Mouse (Mus musculus): ENCODE measurements around the gene Fblim1.

Gene Fblim1

DNA sequence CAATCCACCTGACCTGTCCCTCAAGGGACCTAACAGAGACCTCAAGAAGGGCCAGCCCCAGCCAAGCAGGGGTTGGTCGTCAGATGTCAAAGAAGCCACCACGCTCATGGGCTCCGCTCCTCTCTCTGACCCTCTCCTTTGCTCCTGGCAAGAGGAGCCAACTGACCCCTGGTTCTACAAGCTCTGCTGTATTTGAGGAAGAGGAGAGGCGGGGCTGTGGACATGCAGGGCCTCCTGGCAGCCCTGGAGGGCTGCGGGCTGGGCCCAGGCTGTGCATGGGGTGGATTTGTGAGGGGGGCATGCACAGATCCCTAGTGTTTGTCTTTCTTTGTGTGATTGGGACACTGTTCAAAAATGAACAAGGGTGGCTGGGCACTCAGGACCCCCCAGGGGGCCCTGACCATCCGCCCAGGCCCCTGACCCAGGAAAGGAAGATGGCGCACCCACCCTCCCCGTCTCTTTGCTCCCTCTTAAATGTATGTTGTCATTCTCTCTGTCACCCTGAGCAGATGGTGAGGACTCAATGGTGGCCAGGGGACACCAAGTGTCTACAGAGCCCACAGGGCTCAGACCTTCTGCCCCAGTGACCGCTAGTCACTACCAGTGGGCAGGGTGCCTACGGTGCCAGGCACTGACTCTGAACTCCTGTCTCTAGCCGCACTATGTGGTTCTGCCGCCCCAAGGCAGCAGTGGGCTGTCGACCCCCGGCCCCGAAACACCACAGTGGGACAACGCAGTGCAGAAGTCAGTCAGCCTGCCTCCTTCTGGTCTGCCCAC, 20.1 kb upstream of the Fblim1 start:
- DNase-seq (ENCODE audit: extremely low spot score, low read depth, low spot score) = no peak

DNA sequence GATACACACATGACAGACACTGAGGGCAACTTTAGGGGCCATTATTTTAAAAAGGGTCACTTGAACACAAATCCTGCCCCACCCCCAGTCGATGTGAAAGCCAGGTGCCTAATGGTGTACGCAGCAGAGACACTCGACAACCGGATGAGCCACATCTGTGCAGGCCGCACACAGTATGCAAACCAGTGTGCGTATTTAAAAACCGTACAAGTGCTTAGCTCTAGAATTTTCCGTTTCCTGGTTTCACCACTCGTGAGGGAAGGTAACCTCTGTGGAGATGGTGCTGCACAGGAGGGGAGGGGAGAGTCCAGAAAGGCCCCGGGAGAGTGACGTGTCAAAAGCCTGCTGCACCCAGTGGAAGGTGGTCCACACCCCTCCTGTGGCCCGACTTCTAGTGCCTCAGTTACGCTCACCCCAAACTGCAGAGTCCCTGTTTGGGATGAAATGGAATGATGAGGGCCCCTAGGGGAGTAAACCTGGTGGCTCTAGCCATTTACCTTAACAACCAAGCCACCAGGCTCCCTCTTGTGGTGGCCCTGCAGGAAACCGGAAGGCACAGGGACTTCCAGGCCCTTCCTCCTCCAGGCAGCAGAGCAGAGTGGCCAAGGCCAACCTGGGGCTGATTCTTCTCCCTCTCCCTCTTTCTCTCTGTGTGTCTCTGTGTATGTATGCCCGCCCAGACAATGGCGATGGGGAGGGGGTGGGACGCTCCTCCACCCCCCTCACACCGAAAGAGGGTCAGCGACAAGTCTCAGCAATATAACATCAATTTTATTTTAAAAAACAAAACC, 19.3 kb upstream of the Fblim1 start:
- no peak for DNase-seq (ENCODE audit: extremely low spot score, low read depth, low spot score)

DNA sequence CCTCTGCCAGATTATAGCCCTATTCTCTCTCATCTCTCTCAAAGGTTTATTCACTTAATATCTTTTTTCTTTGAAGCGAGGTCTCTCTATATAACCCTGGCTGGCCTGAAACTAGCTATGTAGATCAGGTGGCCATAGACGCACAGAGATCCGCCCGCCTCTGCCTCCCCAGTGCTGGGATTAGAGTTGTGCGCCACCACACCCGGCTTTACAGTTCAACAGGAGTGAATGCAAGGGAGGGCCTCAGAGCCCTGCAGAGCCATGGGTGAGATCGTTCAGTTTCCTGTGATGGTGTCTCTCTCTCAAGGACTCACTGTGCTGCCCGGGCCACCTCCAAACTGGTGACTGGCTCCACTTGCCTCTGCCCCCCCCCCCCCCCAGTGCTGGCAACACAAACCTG, 18.2 kb upstream of the Fblim1 start:
- DNase-seq (ENCODE audit: extremely low spot score, low read depth, low spot score) = no peak

DNA sequence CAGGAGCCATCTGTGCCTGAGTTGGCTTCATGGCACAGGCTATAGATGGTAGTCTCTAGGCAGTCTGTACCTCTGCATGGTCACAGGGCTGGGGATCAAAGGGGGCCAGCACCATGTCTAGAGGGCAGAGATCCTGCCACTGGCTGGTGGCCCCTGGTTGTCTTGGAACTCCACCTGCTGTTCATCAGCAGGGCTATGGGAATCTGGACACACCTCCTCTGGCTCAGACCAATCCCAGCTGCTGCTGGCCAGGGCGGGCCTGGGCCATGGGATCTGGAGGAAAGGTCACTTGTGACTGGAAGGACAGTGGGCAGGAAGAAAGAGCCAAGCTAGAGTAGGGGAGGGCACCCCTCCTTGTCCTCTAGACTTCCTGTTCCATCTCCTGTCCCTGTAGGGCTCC, 17.8 kb upstream of the Fblim1 start, which contains the start of gene Slc25a34:
TSS of gene Slc25a34 (minus strand) at position 156 of the 400 bp plus-strand sequence.
- DNase-seq (ENCODE audit: extremely low spot score, low read depth, low spot score) = no peak

DNA sequence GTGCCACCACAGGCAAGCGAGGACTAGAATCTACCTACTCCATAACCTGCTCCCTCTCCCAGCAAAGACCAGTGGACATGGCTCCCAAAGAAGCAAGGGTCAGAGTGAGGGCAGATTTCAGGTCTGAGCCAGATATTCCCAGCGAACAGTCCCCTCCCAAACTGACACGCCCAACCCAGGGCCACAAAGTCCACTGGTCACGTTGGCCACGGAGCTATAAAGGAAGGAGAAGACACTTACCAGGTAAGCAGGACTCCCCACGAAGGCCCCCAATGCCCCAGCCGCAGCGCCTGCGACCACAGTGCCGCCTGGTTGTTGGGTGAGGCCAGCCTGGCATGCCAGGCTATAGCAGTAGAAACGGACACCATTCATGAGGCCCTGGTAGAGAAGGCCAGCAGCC, 17.1 kb upstream of the Fblim1 start:
- no peak for DNase-seq (ENCODE audit: extremely low spot score, low read depth, low spot score)

DNA sequence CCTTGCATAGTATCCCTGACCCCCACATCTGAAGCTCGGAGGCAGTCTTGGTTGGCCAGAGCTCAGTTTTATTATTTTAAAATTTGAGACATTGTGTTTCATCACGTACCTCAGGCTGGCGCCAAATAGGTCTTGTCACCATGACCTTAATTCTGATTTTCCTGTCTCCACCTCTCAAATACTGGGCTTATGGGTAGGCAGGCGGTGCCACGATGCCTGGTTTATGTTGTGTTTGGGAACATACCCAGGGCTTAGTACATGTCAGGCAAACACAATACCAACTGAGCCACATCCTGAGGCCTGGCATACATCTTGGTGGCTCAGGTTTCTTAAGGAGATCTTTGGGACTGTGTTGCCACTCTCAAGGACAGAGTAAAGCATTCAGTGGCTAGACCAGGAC, 16.7 kb upstream of the Fblim1 start:
- DNase-seq (ENCODE audit: extremely low spot score, low read depth, low spot score) = no peak

DNA sequence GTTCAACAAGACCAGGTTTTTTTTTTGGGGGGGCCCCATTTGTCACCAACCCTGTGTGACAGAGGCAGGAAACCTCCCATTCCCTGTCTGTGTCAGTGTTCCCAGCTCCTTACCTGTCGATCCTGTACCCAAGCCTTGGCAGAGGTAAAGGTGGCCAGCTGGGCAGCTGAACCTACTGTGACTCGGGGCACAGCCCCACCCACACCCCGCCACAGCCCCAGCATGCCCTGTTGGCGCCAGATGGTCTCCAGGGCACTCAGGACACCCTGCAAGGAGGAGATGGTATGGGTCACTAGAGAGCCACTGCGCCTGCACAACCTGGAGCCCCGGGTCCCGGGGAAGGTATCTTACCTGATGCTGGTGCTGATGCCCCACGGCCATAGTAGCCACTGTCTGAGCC, 16.2 kb upstream of the Fblim1 start:
- DNase-seq (ENCODE audit: extremely low spot score, low read depth, low spot score) = no peak

DNA sequence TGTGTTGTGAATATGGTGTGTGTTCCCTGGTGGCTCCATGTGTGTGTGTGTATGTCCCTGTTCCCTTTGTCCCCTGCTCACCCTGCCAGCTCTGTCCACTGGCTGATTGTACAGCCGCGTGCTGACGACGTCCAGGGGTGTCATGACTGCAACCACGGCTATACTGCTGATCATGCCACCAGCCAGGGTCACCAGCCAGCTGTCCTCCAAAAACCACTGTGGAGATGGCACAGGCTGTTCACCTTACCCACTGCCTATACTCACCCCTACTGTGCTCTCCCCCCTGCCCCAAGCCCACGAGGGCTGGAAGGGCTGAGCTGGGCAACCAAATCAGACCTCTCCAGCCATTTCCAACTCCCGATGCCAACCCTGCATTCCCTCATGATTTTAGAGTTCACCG, 15.4 kb upstream of the Fblim1 start:
- DNase-seq (ENCODE audit: extremely low spot score, low read depth, low spot score) = no peak

DNA sequence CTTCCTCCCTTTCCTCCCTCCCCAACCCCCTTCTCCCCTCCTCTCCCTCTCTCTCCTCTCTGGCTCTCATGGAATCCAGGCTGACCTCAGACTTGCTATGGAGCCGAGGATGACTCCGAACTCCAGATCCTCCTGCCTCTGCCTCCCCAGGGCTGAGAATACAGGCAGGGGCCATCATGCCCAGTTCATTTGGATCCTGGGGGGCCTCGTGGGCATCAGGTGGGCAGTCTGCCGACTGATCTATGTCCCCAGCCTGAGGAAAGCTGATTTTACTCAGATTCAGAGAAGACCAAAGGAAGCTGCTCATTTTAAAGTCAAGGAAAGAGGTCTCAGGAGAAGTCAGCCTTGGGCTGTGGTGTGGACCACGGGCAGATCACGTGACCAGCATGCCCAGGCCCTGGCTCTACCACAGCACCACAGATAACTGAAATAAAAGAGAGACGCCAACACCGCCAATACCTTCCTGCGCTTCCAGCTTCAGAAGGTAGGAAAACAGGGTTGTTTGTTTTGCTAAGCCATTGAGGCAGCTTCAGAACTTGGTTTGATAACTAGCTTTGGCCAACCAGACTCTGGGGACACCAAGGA, 13.5 kb upstream of the Fblim1 start:
- no peak for DNase-seq (ENCODE audit: extremely low spot score, low read depth, low spot score)

DNA sequence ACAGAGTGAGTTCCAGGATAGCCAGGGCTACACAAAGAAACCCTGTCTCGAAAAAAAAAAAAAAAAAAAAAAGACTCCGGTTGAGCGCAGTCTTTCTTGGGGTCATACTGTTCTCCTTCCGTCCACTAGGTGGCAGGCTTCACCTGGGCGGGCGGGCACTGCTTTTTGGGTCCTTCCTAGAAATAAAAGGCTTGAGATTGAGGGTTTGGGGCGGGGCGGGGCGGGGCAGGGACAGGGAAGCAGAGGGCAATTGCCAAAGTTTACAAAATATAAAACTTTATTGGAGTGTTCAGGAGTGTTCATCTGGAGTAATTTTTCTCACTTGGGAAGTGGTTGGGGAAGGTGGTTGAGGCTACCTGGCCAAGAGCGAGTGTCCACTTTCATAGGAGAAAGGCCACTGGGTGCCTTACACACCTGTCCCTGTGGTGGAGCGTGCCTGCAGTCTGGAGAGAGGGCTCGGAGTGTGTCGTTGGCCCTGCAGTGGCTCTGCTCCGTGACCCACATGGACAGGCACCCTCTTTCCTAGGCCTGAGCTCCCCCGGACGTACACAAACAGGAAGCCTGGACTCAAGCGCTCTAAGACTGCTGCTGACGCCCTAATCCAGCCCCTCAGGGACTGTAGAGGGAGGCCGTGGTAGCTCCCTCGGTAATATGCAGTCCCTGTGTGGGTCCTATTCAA, 12.8 kb upstream of the Fblim1 start, which contains the start of gene Tmem82:
TSS of gene Tmem82 (minus strand) at position 69 of the 679 bp plus-strand sequence.
- DNase-seq (ENCODE audit: extremely low spot score, low read depth, low spot score) = no peak

DNA sequence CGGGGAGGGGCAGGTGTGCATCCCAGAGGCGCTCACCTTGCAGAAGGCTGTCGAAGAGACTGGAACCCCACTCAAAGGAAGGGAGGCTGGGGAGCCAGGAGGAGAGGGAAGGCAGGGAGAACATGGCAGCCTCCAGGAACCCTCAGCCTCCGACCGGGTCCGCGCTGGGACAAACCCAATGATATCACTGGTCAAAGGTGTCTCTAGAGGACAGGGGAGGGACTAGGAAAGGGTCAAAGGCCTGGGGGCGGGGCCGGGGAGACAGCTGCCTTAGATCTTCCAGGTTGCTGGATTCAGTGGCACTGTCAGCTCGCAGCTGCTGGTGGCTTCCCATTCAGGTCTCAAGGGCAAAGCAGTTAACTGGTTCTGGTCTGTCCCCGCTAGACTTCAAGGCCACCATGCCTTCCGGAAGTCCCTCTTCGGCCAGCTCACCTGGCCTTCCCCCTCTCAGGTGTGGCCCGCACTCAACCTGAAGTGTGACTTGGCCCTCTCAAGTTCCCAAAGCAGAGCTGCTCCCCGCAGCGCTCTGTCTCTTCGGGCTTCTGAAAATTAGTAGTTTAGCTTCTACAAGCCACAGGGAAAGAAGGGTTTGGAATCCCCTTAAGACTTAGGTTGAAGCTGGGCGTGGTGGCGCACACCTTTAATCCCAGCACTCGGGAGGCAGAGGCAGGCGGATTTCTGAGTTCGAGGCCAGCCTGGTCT, 12.1 kb upstream of the Fblim1 start:
- no peak for DNase-seq (ENCODE audit: extremely low spot score, low read depth, low spot score)

DNA sequence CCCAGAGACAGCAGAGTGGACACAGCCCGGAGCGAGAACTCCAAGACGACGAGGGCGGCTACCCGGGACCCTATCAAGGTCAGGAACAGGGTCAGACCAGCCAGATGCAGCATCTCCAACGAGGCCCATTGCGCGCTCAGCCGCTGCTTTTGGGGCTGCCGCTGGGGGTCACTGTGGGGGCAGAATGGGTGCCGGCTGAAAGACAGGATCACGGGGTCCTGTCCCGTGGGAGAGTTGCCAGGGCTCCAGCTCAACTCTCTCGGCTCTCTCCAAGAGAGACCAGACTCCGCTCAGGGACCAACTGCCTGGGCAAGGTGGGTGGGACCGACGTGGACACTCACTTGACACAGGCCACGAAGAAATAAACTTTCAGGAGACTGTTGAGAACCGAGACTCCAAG, 11.4 kb upstream of the Fblim1 start:
- DNase-seq (ENCODE audit: extremely low spot score, low read depth, low spot score) = no peak

DNA sequence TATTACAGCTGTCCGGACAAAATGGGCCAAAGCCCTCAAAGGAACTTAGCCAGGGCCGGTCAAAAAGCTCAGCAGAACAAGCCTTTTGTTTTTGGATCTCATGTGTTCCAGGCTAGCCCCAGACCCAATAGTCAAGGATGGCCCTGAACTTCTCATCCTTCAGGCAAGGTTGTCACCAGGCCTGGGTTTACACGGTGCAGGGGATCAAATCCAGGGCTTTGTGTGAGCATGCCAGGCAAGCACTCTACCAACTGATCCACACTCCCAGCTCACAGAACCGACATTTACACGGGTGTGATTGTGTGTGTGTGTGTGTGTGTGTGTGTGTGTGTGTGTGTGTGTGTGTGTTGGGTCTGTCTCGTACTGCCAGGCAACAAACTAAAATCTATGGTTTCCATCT, 10.9 kb upstream of the Fblim1 start:
- no peak for DNase-seq (ENCODE audit: extremely low spot score, low read depth, low spot score)

DNA sequence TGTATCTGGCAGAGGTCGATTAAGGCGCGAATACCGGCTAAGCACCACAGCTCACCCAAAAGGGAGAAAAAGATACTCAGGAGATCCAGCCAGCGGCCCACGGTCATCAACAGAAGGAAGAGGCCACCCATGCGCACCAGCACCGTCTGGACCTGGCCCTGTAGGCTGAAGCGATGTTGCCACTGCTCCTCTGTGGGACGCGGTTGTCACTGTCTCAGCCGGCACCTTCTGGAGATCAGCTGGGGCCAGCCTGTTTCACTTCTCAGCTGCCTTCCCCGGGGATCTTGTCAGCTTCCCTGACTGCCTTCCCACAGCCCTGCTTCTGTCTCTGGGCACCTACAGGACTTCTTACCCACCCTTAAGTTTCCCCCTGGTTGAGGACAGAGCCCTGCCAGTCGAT, 9.1 kb upstream of the Fblim1 start:
- no peak for DNase-seq (ENCODE audit: extremely low spot score, low read depth, low spot score)

DNA sequence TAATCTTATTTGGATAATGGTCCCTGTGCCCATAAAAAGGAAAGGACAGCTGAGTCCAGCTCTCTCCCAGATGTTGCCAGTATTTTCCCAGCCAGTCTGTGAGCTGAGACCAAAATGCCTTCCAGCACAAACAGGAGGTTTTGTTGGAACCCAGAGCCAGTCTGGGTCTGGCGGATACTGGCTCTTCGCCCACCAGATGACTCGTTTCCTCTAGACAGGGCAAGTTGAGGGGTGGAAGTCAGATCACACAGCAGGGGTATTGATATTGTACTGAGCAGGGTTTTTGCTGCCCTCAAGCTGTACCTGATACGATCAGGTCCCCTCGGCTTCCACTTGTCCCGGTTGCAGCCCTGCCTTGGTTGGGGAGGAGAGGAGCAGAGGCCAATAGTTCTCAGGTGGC, 3.6 kb upstream of the Fblim1 start:
- DNase-seq (ENCODE audit: extremely low spot score, low read depth, low spot score) = no peak

DNA sequence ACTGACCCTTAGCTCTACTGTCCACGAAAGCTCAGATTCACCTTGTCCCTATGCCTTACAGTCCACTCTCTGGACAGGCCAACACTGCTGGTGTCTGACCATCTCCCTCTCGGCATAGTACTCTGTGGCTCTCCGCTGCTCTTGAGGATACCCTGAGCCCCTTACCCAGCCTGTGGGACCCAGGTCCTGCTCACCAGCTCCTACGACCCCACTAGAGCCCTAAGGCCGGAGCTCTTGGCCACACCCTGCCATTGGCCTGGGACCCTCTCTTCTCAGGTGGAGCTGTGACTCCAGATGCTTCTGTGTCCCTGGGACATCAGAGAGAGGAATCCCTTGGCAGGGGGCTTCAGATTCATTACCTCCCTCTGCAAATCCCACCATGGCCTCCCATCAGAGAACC, 475 bp downstream of the Fblim1 start:
- no peak for DNase-seq (ENCODE audit: extremely low spot score, low read depth, low spot score)

DNA sequence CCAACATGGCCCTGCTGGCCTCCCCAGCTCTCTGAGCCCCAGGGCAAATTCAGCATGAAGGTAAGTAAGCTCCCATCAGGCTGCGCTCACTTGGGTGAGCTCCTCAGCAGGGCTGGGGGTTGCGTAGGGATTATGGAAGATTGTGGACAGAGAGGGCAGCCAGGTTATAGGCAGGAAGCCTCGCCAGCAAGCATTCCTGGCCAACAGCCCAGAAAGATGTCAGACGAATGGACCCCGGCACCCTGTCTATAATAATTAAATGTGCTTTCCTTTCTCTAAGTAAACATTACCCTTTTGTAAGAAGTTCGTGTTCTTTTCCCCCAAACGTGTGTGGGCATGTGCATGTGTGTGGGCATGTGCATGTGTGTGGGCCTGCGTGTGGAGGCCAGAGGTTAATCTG, 1.4 kb downstream of the Fblim1 start:
- no peak for DNase-seq (ENCODE audit: extremely low spot score, low read depth, low spot score)

DNA sequence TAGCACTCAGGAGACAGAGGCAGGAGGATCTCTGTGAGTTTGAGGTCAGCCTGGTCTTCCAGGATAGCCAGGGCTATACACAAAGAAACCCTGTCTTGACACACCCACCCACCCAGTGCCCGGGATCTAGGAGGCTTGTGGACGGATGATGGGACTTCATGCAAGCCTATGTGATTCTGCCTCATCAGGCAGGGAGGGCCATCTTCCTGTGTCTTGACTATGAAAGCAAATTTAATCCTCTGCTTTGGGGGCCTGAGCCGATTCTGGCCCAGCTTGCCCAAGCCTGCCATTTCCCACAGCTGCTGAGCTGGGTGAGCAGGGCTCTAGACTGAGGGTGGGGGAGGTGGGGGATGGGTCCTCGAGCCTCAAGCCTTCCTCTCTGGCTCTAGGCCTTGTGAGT, 2.0 kb downstream of the Fblim1 start:
- no peak for DNase-seq (ENCODE audit: extremely low spot score, low read depth, low spot score)

DNA sequence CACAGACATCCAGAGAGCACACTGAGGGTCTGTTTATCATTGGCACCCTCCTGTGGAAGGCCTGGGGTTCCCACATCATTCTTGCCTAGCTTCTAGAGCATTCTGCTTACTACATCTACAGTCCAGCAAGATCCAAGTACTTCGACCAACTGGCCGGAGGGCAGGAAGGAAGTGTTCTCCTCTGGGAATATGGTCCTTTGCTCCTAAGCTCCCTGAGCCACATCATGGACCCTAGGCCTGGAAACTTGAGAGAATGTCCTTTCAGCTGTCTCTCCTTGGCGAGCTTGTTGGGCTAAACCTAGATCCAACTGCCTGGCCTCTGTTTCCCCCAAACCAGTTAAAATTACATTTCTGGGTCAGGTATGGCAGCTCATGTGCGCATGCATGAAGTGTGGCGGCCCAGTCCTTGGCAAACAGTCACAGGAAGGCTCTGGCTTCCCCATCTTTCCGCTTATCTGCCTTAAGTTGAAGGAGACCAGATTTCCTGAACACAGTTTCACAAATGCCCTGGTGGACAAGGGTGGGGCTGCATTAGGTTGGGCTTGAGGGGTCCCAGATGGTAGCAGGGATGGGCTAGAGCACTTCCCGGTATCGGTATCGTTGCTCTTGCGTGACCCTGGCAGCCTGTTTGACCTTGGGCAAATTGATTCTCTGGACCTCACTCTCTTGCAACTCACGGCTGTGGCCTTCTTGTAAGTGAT, 3.2 kb downstream of the Fblim1 start:
- DNase-seq (ENCODE audit: extremely low spot score, low read depth, low spot score) = no peak

DNA sequence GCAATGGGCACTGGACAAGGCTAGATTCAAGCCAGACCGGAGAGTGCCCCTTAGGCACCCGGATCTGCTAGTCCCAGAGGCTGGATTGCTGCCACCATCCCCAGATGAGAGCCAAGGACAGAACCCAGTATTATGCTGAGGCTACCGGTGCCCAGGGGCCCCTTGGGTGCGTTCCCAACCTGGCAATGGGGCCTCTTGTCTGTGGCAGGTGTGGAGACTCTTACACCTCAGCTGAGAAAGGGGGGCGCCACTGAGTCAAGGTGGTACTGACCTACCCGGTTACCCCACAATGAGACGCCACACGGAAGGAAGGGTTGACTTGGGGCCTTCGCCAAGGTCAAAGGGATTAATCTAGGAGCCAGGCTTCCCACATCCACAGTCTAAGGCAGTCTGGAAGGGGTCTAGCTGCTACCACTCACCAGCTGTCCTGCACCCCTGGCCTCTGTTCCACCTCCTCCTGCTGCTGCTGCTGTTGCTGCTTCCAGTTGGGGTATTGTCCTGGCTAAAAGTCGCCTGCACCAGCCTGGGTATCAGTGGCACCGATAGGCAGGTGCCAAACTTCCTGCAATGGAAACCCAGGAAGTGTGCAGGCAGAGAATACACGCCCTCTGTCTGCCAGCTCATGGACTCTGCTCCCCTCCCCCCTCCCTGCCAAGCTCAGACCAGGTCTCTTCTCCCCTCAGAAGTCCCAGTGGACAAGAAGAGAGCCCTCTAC, 4.6 kb downstream of the Fblim1 start:
- DNase-seq (ENCODE audit: extremely low spot score, low read depth, low spot score) = no peak
